Mouse (Mus musculus) lung, postnatal 14 days (tissue): ENCODE measurements around the gene Phc2.
A peak's percentile ranks its signal among the peaks of the same experiment; 100 is the strongest.

Experiments
- DNase-seq: peaks from one replicate; pipeline ENCODE4 v3.0.0; 2021

Phc2 gene

DNA sequence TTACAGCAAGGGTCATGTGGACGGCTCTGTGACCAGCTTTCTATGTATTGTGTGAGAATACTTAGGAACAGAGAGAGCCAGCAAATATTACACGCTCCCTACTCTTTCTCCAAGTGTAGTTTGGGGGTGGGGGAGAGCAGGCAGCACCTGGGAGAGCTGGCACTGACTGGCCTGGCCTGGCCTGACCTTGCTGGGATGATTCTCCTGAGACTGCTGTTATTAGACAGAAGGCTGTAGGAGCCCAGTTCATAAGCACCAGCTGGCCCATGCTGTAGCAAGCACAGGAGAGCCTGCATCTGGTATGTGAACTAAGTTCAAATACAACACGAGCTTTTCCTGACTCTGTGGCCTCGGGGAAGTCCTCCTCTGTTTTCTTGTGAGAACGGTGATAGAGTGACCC is 38.7 kb downstream of the Phc2 start:
- no peak for DNase-seq

GRCm38 (mm10) chr4:128694315-128694714 is 39.8 kb downstream of the Phc2 start:
- DNase-seq: no peak

DNA sequence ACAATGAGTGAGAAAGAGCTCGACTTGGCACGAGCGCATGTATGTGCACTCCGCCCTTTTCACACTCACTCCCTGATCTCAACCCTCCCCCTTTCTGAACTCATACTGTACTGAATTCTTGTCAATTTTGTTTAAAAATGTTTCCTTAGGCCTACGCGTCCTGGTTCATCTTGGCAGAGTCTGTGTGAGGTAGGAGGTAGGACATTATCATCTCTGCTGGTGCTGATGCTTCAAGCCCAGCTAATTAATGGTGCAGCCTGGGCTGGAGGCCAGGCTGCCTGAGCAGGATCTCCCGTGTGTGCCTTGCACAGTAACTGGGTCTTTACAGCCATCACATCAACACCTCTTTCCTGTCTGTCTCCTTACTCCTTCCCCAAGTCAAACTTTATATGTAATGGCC is 40.6 kb downstream of the Phc2 start:
- DNase-seq: no peak

- DNase-seq: peak; percentile 56
Measured at GRCm38 (mm10) chr4:128698011-128698861, 43.7 kb downstream of the Phc2 start.

GRCm38 (mm10) chr4:128699916-128700315 is 45.4 kb downstream of the Phc2 start:
- DNase-seq: no peak

GRCm38 (mm10) chr4:128700543-128700942 is 46.0 kb downstream of the Phc2 start:
- DNase-seq: no peak

- no peak for DNase-seq
Measured at GRCm38 (mm10) chr4:128705138-128705720, 50.7 kb downstream of the Phc2 start.

DNA sequence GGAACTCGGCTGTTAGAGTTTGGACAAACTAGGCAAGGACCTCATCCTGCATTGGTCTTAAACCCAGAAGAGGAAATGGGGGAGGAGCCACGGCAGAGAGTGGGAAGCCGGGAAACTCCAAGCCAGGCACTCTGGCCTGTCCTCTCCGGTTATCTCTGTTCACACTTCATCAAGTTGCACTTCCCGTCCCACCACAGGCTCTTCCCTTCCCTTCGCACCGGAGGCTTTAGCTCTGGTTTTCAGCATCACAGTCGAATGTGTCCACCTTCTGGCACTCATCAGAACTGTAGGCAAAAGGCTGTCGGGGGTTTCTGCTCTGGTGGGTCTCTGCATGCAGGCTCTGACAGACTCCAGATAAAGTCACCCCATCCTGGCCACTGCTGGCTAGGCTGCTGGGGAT is 52.1 kb downstream of the Phc2 start:
- peak; percentile 53 for DNase-seq

DNA sequence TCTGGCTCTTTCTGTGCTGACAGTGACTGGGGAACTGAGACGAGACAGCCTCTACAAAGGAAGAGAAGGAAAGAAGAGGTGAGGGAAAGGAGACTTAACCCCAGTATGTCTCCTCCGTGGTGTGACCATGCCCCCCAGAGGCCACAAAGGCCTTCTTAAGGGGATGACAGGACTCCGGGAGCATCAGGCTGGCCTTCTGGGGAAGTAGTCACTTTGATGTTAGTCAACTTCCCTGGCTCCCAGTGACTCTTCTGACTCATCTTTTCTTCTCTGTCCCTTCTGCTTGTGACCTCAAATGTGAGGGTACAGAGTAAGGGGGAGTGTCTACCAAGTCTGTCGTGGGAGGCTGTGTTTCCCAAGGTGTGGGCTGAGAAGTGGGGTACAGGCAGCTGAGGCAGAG is 52.9 kb downstream of the Phc2 start:
- DNase-seq: no peak

GRCm38 (mm10) chr4:128709061-128709780 is 54.7 kb downstream of the Phc2 start:
- no peak for DNase-seq

GRCm38 (mm10) chr4:128709781-128710166 is 55.3 kb downstream of the Phc2 start:
- DNase-seq: no peak

DNA sequence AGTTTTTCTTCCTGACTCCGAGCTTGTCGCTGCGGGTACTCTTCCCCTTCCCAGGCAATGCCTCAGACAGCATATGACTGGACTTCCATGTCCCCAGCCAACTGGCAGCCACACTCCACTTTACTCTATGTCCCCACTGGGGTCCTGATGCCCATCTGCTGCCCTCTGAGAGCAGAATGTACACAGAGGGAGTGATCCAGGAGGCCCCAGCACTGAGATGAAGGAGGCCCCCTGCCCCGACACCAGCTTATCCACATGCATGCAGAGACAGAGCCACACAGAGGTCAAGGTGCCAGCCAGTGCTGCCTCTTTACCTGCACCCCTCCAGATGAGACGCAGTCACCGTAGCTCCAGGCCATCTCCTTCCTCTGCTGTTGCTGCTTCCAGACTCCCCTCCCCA is 55.8 kb downstream of the Phc2 start:
- no peak for DNase-seq

- DNase-seq: no peak
Measured at GRCm38 (mm10) chr4:128710800-128711199, 56.3 kb downstream of the Phc2 start.

DNA sequence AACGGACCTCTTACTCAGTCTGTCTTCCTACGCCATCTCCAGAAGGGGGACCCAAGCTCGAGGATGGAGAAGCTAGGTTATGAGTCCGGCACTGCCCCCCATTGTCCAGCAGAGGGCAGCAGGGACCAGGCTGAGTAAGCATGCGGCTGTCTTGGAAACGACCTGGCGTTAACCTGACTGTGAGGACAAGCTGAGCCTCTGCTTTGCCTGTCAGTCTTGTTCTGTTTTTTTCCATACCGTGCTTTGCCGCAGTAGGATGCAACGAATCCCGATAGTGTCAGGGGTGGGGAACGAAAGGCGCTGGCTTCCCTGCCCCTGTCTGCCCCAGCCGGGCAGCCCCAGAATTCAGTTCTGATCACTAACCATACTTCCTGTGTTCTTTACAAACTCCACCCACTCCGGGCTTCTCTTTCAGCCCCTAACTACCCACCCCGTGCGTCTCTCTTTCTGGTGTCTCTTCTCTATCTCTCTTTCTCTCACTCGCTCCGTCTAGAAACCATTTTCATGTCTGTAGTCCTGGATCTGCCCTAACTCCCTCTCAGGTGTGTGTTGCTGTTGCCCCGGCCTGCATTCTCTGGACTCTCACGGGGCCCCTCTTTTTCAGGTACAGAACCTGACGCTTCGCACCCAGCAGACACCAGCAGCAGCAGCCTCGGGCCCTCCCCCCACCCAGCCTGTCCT is 57.1 kb downstream of the Phc2 start:
- peak; percentile 96 for DNase-seq

- no peak for DNase-seq
Measured at GRCm38 (mm10) chr4:128712136-128712655, 57.7 kb downstream of the Phc2 start.

- DNase-seq: no peak
Measured at GRCm38 (mm10) chr4:128712941-128713340, 58.4 kb downstream of the Phc2 start.

DNA sequence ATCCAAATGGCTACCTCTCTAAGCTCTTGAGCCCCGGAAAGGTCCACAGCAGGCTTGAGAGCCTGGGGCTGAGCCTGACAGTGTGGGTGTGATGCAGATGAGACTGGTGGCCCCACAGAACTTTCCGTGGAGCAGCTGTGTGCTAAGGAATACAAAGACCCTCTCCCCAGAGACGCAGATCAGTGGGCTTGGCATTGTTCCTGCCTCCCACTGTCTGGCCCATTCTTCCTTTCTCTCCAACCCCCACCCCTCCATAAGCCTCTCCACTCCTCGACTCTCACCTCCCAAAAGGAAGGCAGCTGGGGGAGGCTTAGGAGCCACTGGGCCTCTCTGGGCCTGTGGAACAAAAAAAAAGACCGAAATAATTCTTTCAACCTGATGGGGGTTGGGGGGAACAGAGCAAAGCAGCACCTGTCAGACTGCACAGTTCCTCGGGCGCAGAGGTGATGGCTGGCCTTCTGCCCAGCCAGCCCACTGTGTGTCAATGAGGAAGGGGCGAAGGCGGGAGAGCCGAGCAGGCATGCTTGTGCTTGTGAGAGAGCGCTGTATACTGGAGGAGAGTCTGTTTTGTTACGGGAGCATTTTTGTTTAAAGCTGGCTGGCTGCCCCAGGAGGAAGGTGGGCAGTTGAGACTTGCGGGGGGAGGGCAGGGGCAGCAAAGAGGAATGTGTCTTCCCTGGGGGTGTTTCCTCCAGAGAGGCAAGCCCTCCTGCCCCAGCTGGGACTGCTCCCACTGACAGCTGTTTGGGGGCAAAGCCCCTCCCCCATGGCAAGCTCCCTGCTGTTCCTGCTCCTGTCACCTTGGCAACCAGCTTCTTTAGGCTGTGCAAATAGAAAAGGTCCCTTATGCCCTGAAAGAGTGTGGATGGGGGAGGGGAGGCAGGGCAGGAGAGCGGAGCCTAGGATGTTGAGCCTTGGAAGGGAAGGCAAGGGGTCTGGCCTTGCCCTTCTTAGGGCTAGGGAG is 61.0 kb downstream of the Phc2 start:
- peak; percentile 39 for DNase-seq

- DNase-seq: no peak
Measured at GRCm38 (mm10) chr4:128716279-128716678, 61.8 kb downstream of the Phc2 start.

DNA sequence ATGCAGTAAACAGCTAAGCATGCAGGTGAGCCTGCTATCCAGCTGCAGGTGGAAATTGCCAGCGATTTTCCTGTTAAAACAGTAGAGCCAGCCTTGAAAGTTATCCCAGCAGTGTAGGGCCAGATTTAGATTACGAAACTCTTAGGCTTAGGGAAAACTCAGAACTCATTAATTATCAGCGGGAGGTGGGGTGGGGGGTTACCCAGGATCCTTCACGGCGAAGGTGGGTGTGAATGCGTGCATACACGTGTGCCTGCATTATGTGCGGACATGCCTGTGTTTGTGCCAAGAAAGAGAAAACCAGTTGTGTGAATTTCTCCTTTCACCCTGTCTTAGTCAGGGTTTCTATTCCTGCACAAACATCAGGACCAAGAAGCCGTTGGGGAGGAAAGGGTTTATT is 62.2 kb downstream of the Phc2 start:
- DNase-seq: no peak

DNA sequence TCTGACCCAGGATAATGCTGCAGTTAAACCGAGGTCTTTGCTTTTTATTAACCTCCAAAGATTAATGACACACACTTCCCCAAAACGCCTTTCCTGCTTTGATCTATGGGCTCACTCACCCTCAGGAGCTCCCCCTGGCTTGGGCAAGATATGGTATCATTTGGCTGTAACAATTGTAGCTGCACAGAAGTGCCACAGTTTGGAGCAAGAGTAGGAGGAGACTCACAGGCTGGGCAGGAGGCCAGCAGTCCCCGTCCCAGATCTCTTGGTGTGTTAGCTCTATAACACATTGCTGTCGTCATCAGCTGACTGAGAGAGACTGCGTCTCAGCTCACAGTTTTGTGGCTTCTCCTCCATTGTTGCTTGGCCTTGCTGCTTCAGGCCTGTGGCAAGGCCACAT is 65.6 kb downstream of the Phc2 start:
- DNase-seq: peak; percentile 68

DNA sequence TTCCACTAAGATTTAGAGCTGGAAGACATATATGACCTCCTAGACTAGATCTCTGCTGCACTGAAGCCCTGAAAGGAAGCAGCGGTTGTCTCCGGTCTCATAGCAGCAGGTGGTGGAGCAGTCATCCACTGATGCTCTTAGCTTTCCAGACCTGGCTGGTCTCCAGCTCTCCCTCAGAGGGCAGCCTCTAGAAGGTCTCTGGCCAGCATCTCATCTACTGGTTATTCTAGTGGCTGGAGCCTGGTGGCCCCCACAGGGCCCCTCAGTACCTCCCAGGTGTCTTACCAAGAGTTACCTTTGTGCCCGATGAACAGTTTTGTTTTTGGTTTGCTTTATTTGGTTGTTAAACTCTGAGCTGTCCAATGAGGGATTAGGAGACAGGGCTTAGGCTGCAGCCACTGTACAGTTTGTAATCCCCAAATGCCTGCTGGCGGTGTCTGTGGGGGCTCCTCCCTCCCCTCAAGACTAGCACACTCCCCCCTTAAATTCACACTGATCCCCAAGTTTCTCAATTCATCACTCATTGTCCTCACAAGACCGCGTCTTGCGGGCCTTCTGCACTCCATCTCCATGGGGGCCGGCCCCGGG is 66.7 kb downstream of the Phc2 start:
- DNase-seq: no peak

DNA sequence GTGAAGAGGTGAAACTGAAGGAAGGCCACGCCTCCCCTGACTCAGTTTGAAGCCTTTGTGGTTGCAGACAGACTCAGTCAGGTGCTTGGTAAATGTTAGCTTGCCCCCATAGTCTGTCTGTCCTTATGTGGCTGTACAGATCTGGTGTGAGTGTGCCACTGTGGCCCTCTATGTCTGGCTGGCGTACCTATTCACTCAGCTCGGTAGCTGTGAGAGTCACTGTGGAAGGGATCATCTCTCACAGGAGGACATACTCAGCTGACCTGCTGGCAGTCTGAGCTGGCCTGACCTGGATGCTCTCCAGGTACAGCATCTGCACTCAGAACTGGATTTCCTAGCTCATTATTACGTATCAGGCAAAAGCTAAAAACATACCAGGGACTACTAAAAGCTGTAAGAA is 67.3 kb downstream of the Phc2 start:
- no peak for DNase-seq
